Mouse (Mus musculus): ENCODE data around the gene Myh6. TPM values are rescaled to one million over a fixed set of nuclear protein-coding genes. Genes with fewer than 3 reads are reported as not detected.
"Not testable (repeated sequence)": the region's sequence is repeated elsewhere in the genome, so short reads cannot be mapped to it uniquely, and the experiment has no call there.

Myh6 gene
- total RNA-seq (2021), result 1 to 10 TPM in 1 of 2 experiments, under 1 TPM in 1; 0.81 to 4.9 TPM
- long read RNA-seq, experiment 1, partial matches to known transcripts, result 0 of 1 reads
- long read RNA-seq, experiment 1, other reads (novel, unspliced or antisense), result 1 of 1 reads
- long read RNA-seq, experiment 2, partial matches to known transcripts, result 2 of 3 reads
- long read RNA-seq, experiment 2, other reads (novel, unspliced or antisense), result 1 of 3 reads

GRCm38 (mm10) chr14:54966320-54966977 is at the start of gene Myh6:
Gene Myh6, minus strand, starts transcription at chr14:54966927.
- DNase-seq (ENCODE audit: low spot score in 2 of 2), result no peak

GRCm38 (mm10) chr14:55015767-55016111 is 49.0 kb upstream of the Myh6 start:
- no peak for DNase-seq (ENCODE audit: low spot score in 2 of 2)

GRCm38 (mm10) chr14:55014991-55015766 is 48.5 kb upstream of the Myh6 start, which contains the start of gene Ngdn:
Gene Ngdn, plus strand, starts transcription at chr14:55015454.
- DNase-seq (ENCODE audit: low spot score in 2 of 2), result peak; percentile 89 to 93

- DNase-seq (ENCODE audit: low spot score in 2 of 2), result peak in 1 of 2 experiments; percentile 11
Measured at GRCm38 (mm10) chr14:55014591-55014990, 47.9 kb upstream of the Myh6 start.

GRCm38 (mm10) chr14:55011116-55011515 is 44.4 kb upstream of the Myh6 start:
- no peak for DNase-seq (ENCODE audit: low spot score in 2 of 2)

GRCm38 (mm10) chr14:55008417-55008816 is 41.7 kb upstream of the Myh6 start:
- no peak for DNase-seq (ENCODE audit: low spot score in 2 of 2)

GRCm38 (mm10) chr14:55007120-55007908 is 40.6 kb upstream of the Myh6 start:
- no peak for DNase-seq (ENCODE audit: low spot score in 2 of 2)

- DNase-seq (ENCODE audit: low spot score in 2 of 2), result no peak
Measured at GRCm38 (mm10) chr14:55006541-55006940, 39.8 kb upstream of the Myh6 start.

GRCm38 (mm10) chr14:55005967-55006366 is 39.2 kb upstream of the Myh6 start:
- no peak for DNase-seq (ENCODE audit: low spot score in 2 of 2)

GRCm38 (mm10) chr14:55005506-55005905 is 38.8 kb upstream of the Myh6 start:
- no peak for DNase-seq (ENCODE audit: low spot score in 2 of 2)

- no peak for DNase-seq (ENCODE audit: low spot score in 2 of 2)
Measured at GRCm38 (mm10) chr14:55003878-55004855, 37.4 kb upstream of the Myh6 start.

GRCm38 (mm10) chr14:55002687-55003120 is 36.0 kb upstream of the Myh6 start:
- DNase-seq (ENCODE audit: low spot score in 2 of 2), result no peak

- DNase-seq (ENCODE audit: low spot score in 2 of 2), result no peak
Measured at GRCm38 (mm10) chr14:55001938-55002686, 35.4 kb upstream of the Myh6 start.

GRCm38 (mm10) chr14:55001446-55001845 is 34.7 kb upstream of the Myh6 start:
- no peak for DNase-seq (ENCODE audit: low spot score in 2 of 2)

GRCm38 (mm10) chr14:55000814-55001213 is 34.1 kb upstream of the Myh6 start:
- no peak for DNase-seq (ENCODE audit: low spot score in 2 of 2)

- DNase-seq (ENCODE audit: low spot score in 2 of 2), result not testable (repeated sequence)
Measured at GRCm38 (mm10) chr14:54999868-55000267, 33.1 kb upstream of the Myh6 start.

GRCm38 (mm10) chr14:54998680-54999079 is 32.0 kb upstream of the Myh6 start:
- DNase-seq (ENCODE audit: low spot score in 2 of 2), result no peak

- no peak for DNase-seq (ENCODE audit: low spot score in 2 of 2)
Measured at GRCm38 (mm10) chr14:54997297-54997696, 30.6 kb upstream of the Myh6 start.

GRCm38 (mm10) chr14:54996793-54997192 is 30.1 kb upstream of the Myh6 start:
- no peak for DNase-seq (ENCODE audit: low spot score in 2 of 2)
